ENCODE assay signal across 27 mouse cellular contexts in the genomic region with DNA sequence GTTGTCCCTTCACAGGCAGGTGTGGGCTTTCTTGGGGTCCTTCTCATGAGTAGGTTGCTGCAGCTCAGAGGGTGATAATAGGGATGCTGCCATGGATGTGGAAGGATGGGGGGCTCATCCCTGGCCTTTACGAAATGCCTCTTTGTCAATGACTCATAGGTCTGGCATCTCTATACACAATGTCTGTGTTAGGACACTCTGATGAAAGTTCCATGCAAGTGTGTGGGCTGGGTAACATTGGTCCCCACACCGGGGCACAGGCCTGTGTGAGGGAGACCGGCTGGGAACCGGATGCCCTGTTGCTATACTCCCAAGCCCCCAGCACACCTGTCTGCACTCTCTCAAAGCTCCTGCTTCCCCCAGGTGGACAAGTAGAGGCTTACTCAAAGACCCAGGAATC. TPM values are rescaled to one million over a fixed set of nuclear protein-coding genes. Genes with fewer than 3 reads are reported as not detected.
DNase-seq lines count a peak whose midpoint lies in the region; ATAC-seq and TF ChIP-seq lines count a peak whose summit lies in the region.
"Had no signal": no experiment of that assay in that cellular context is flagged by ENCODE, and none has a peak within 500 bp of the region (broad histone marks: within the 10 kb centered on the region; RNA-seq: fewer than 3 reads in every experiment).

No protein-coding gene starts in this region.

- ATAC-seq in hindbrain, postnatal 0 days: no peak
- no peak for ATAC-seq in neural tube, embryonic 11.5 days (ENCODE audit: insufficient read depth, low FRiP score, low TSS enrichment)
- no peak for ATAC-seq in neural tube, embryonic 15.5 days (ENCODE audit: low FRiP score)
- no peak for ATAC-seq in hindbrain, embryonic 12.5 days (ENCODE audit: low FRiP score)
- ATAC-seq in liver, embryonic 12.5 days: no peak
- ATAC-seq: CD4-positive, CD25-positive, alpha-beta regulatory T cell, adult 4 months; forebrain, embryonic 14.5 days; intestine, postnatal 0 days had no signal

- H3K9ac ChIP-seq in hindbrain, postnatal 0 days (replicated peaks; ENCODE audit: low read length): no peak overlapping the region
- H3K9ac ChIP-seq in neural tube, embryonic 11.5 days (ENCODE audit: low read length): no peak overlapping the region
- H3K9ac ChIP-seq in neural tube, embryonic 15.5 days (replicated peaks): no peak overlapping the region
- H3K9ac ChIP-seq in hindbrain, embryonic 12.5 days: no peak overlapping the region
- H3K9ac ChIP-seq in liver, embryonic 12.5 days: no peak overlapping the region
- H3K9ac ChIP-seq: heart, embryonic 15.5 days; liver, embryonic 13.5 days; midbrain, embryonic 12.5 days had no signal

- DNase-seq in hindbrain, embryonic 10.5 days (ENCODE audit: low spot score): no peak
- DNase-seq in hindbrain, postnatal 0 days (ENCODE audit: low spot score): no peak
- no peak for DNase-seq in neural tube, embryonic 11.5 days (ENCODE audit: low spot score)
- no peak for DNase-seq in lung, postnatal 4 days
- DNase-seq: adrenal gland, postnatal 10 days; cerebellum, adult 8-10 months; cerebellum, postnatal 25 days; gastrocnemius, postnatal 14 days; kidney, adult 9 months; kidney, postnatal 14 days; liver, embryonic 13.5 days; lung, adult 2 months; lung, postnatal 14 days; retina, postnatal 1 day; right cerebral cortex, postnatal 14 days; thymus, postnatal 4 days had no signal

- H3K9me3 ChIP-seq in hindbrain, embryonic 10.5 days: no peaks in the 10 kb centered on the region
- no peaks in the 10 kb centered on the region for H3K9me3 ChIP-seq in hindbrain, postnatal 0 days (ENCODE audit: low read length)
- H3K9me3 ChIP-seq in neural tube, embryonic 11.5 days (ENCODE audit: control insufficient read depth, low read length): no peaks in the 10 kb centered on the region
- H3K9me3 ChIP-seq in neural tube, embryonic 15.5 days (replicated peaks): no peaks in the 10 kb centered on the region
- no peaks in the 10 kb centered on the region for H3K9me3 ChIP-seq in hindbrain, embryonic 12.5 days (replicated peaks)
- H3K9me3 ChIP-seq in liver, embryonic 12.5 days (replicated peaks): no peaks in the 10 kb centered on the region
- H3K9me3 ChIP-seq: heart, embryonic 15.5 days; liver, embryonic 13.5 days; midbrain, embryonic 12.5 days had no signal

- H3K4me3 ChIP-seq in hindbrain, embryonic 10.5 days: no peak overlapping the region
- no peak overlapping the region for H3K4me3 ChIP-seq in hindbrain, postnatal 0 days (ENCODE audit: low read length)
- H3K4me3 ChIP-seq in neural tube, embryonic 11.5 days (ENCODE audit: low read depth, low read length): no peak overlapping the region
- no peak overlapping the region for H3K4me3 ChIP-seq in neural tube, embryonic 15.5 days (replicated peaks)
- H3K4me3 ChIP-seq in hindbrain, embryonic 12.5 days: no peak overlapping the region
- no peak overlapping the region for H3K4me3 ChIP-seq in liver, embryonic 12.5 days
- H3K4me3 ChIP-seq: heart, embryonic 15.5 days; liver, embryonic 13.5 days; midbrain, embryonic 12.5 days had no signal

- 91% methylated on average over 4 of the region's 4 CpGs for WGBS in hindbrain, embryonic 10.5 days
- WGBS in hindbrain, postnatal 0 days: 89% methylated on average over 4 of the region's 4 CpGs
- 85% methylated on average over 4 of the region's 4 CpGs for WGBS in neural tube, embryonic 11.5 days
- WGBS in neural tube, embryonic 15.5 days: 87% methylated on average over 4 of the region's 4 CpGs
- WGBS in hindbrain, embryonic 12.5 days: 86% methylated on average over 4 of the region's 4 CpGs
- WGBS in liver, embryonic 12.5 days (ENCODE audit: insufficient replicate concordance): 72% methylated on average over 4 of the region's 4 CpGs

- H3K27ac ChIP-seq in hindbrain, embryonic 10.5 days: peak overlapping the region; percentile 66
- no peak overlapping the region for H3K27ac ChIP-seq in hindbrain, postnatal 0 days
- H3K27ac ChIP-seq in neural tube, embryonic 11.5 days (ENCODE audit: low read depth, low read length): peak overlapping the region; percentile 76
- no peak overlapping the region for H3K27ac ChIP-seq in neural tube, embryonic 15.5 days (replicated peaks)
- H3K27ac ChIP-seq in hindbrain, embryonic 12.5 days: 0 out of 2 replicates have a peak overlapping the region, but pooled peaks have one; percentile 23
- no peak overlapping the region for H3K27ac ChIP-seq in liver, embryonic 12.5 days
- H3K27ac ChIP-seq: heart, embryonic 15.5 days; liver, embryonic 13.5 days had no signal

- no peak for TF ChIP-seq CTCF in hindbrain, postnatal 0 days (IDR thresholded peaks at IDR 0.05; ENCODE audit: low read depth)

- peaks cover 8% of the 10 kb centered on the region; the same call in 1 of the 2 replicates for H3K27me3 ChIP-seq in hindbrain, embryonic 10.5 days (ENCODE audit: insufficient read depth, poor library complexity, severe bottlenecking)
- no peaks in the 10 kb centered on the region for H3K27me3 ChIP-seq in hindbrain, postnatal 0 days (ENCODE audit: insufficient read depth, low read length)
- H3K27me3 ChIP-seq in neural tube, embryonic 11.5 days (ENCODE audit: control insufficient read depth, insufficient read depth, low read length): no peaks in the 10 kb centered on the region
- H3K27me3 ChIP-seq in neural tube, embryonic 15.5 days (replicated peaks): no peaks in the 10 kb centered on the region
- peaks cover 4% of the 10 kb centered on the region for H3K27me3 ChIP-seq in hindbrain, embryonic 12.5 days
- H3K27me3 ChIP-seq in liver, embryonic 12.5 days (replicated peaks): peaks cover 17% of the 10 kb centered on the region; the same call in 1 of the 2 replicates
- H3K27me3 ChIP-seq: liver, embryonic 13.5 days had no signal

- H3K4me1 ChIP-seq in hindbrain, embryonic 10.5 days (replicated peaks): peaks cover 87% of the 10 kb centered on the region
- no peaks in the 10 kb centered on the region; the same call in 1 of the 2 replicates for H3K4me1 ChIP-seq in hindbrain, postnatal 0 days (ENCODE audit: insufficient read depth, low read length)
- H3K4me1 ChIP-seq in neural tube, embryonic 11.5 days (ENCODE audit: control insufficient read depth, insufficient read depth, low read length): peaks cover 7% of the 10 kb centered on the region; the same call in 1 of the 2 replicates
- peaks cover 39% of the 10 kb centered on the region for H3K4me1 ChIP-seq in neural tube, embryonic 15.5 days
- peaks cover 48% of the 10 kb centered on the region for H3K4me1 ChIP-seq in hindbrain, embryonic 12.5 days
- no peaks in the 10 kb centered on the region for H3K4me1 ChIP-seq in liver, embryonic 12.5 days
- H3K4me1 ChIP-seq: heart, embryonic 15.5 days had no signal

- H3K36me3 ChIP-seq in hindbrain, embryonic 10.5 days: no peaks in the 10 kb centered on the region
- no peaks in the 10 kb centered on the region for H3K36me3 ChIP-seq in hindbrain, postnatal 0 days (ENCODE audit: insufficient read depth, low read length)
- no peaks in the 10 kb centered on the region for H3K36me3 ChIP-seq in neural tube, embryonic 11.5 days (ENCODE audit: control insufficient read depth, insufficient read depth, low read length)
- H3K36me3 ChIP-seq in neural tube, embryonic 15.5 days: no peaks in the 10 kb centered on the region
- H3K36me3 ChIP-seq in hindbrain, embryonic 12.5 days: no peaks in the 10 kb centered on the region
- no peaks in the 10 kb centered on the region for H3K36me3 ChIP-seq in liver, embryonic 12.5 days
- H3K36me3 ChIP-seq: heart, embryonic 15.5 days; liver, embryonic 13.5 days; midbrain, embryonic 12.5 days had no signal

- H3K4me2 ChIP-seq in hindbrain, postnatal 0 days (ENCODE audit: low read depth, low read length): no peak overlapping the region
- no peak overlapping the region for H3K4me2 ChIP-seq in neural tube, embryonic 11.5 days (ENCODE audit: low read depth)
- H3K4me2 ChIP-seq in neural tube, embryonic 15.5 days: no peak overlapping the region
- H3K4me2 ChIP-seq in hindbrain, embryonic 12.5 days (replicated peaks): no peak overlapping the region
- no peak overlapping the region for H3K4me2 ChIP-seq in liver, embryonic 12.5 days
- H3K4me2 ChIP-seq: heart, embryonic 15.5 days; liver, embryonic 13.5 days; midbrain, embryonic 12.5 days had no signal

RNA-seq across cellular contexts. Expression of gene Shisal1, which starts 48.3 kb away (rescaled TPM):
- polyA plus RNA-seq in hindbrain, embryonic 10.5 days (2016; fragmentation: Nextera tagmentation; extraction: Ambion mirVana): 4.0 and 5.2 TPM in 2 replicates
- 46.5 and 51.1 TPM in 2 replicates for total RNA-seq in hindbrain, postnatal 0 days (2014; rRNA removed)
- 12.6 and 14.6 TPM in 2 replicates for polyA plus RNA-seq in hindbrain, postnatal 0 days (2015; fragmentation: Nextera tagmentation; extraction: Ambion mirVana)
- polyA plus RNA-seq in neural tube, embryonic 11.5 days (2014; fragmentation: Nextera tagmentation; extraction: Ambion mirVana): 5.3 and 7.3 TPM in 2 replicates
- 8.0 and 8.4 TPM in 2 replicates for polyA plus RNA-seq in neural tube, embryonic 15.5 days (2015; fragmentation: Nextera tagmentation; extraction: Ambion mirVana)
- polyA plus RNA-seq in hindbrain, embryonic 12.5 days (2016; fragmentation: Nextera tagmentation; extraction: Ambion mirVana): 9.4 and 10.8 TPM in 2 replicates
- 0.14 and 0.22 TPM in 2 replicates for polyA plus RNA-seq in liver, embryonic 12.5 days (2016; fragmentation: Nextera tagmentation; extraction: Ambion mirVana)
- total RNA-seq: granulocyte monocyte progenitor cell, adult 5-6 weeks; megakaryocyte, adult 5-6 weeks; monocyte, adult 5-6 weeks had no signal
- polyA plus RNA-seq: CD4-positive, CD25-positive, alpha-beta regulatory T cell, adult 4 months had no signal

Comparison
In these comparisons a context has a peak if more than half of its experiments do, and no peak if none do; other contexts are left out.
1. H3K27ac ChIP-seq: peak in hindbrain, embryonic 10.5 days (single experiment), neural tube, embryonic 11.5 days (single experiment) and hindbrain, embryonic 12.5 days (single experiment); none in hindbrain, postnatal 0 days (single experiment), neural tube, embryonic 15.5 days (single experiment) and liver, embryonic 12.5 days (single experiment).